27 mouse cellular contexts compared by ENCODE assay signal in the genomic region with DNA sequence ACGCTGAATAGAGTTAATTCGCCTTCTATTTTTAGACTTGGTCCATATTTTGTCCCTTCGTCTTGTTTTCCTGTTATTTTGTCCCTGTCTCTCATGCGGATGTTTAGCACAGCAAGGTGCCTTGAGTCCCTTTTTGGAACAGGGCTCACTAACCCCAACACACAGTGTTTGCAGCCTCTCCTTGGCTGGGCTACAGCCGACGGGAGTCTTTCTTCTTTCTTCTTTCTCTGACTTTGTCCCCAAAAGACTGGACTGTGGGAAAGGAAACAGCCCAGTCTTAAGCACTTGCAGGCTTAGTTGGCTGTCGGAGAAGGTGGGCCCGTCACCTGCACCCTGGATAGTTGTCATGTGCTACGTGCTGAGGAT.
A peak's percentile ranks its signal among the peaks of the same experiment; 100 is the strongest.
DNase-seq lines count a peak whose midpoint lies in the region; ATAC-seq and TF ChIP-seq lines count a peak whose summit lies in the region.
"Had no signal": no experiment of that assay in that cellular context is flagged by ENCODE, and none has a peak within 500 bp of the region (broad histone marks: within the 10 kb centered on the region; RNA-seq: fewer than 3 reads in every experiment).

No protein-coding gene starts in this region.

- H3K4me1 ChIP-seq in forebrain, embryonic 15.5 days: 0 out of 2 replicates have a peak, but pooled peaks cover 11% of the 10 kb centered on the region
- no peaks in the 10 kb centered on the region for H3K4me1 ChIP-seq in forebrain, embryonic 11.5 days (replicated peaks; ENCODE audit: control insufficient read depth, insufficient read depth, low read length)
- no peaks in the 10 kb centered on the region for H3K4me1 ChIP-seq in hindbrain, postnatal 0 days (ENCODE audit: insufficient read depth, low read length)
- H3K4me1 ChIP-seq: embryonic facial prominence, embryonic 10.5 days; embryonic facial prominence, embryonic 15.5 days; heart, embryonic 10.5 days; heart, embryonic 15.5 days; liver, embryonic 12.5 days had no signal

- WGBS in forebrain, embryonic 15.5 days: 38% methylated on average over 9 of the region's 9 CpGs
- 71% methylated on average over 9 of the region's 9 CpGs for WGBS in forebrain, embryonic 11.5 days
- WGBS in hindbrain, postnatal 0 days: 50% methylated on average over 9 of the region's 9 CpGs

- intact Hi-C loops in gastrocnemius, postnatal 14 days (cut with DNase I; ENCODE audit: low total_unique reads): no loop called here

- peak; percentile 67 for ATAC-seq in forebrain, embryonic 15.5 days (replicated peaks)
- no peak for ATAC-seq in forebrain, embryonic 11.5 days (replicated peaks; ENCODE audit: low FRiP score)
- ATAC-seq in hindbrain, postnatal 0 days: peak; percentile 70; the same call in 1 of the 2 replicates
- ATAC-seq: activated CD4-positive, CD25-positive, alpha-beta regulatory T cell, adult 4 months; inflammation-experienced regulatory T-cells, adult 6 months; liver, embryonic 12.5 days; liver, postnatal 0 days had no signal

- peak overlapping the region; percentile 52; the same call in 1 of the 2 replicates for H3K27ac ChIP-seq in forebrain, embryonic 15.5 days (replicated peaks)
- no peak overlapping the region for H3K27ac ChIP-seq in forebrain, embryonic 11.5 days (ENCODE audit: low read depth, low read length)
- H3K27ac ChIP-seq in layer of hippocampus, adult 2 months: peak overlapping the region; percentile 56
- peak overlapping the region; percentile 56; the same call in 1 of the 2 replicates for H3K27ac ChIP-seq in hindbrain, postnatal 0 days
- H3K27ac ChIP-seq: embryonic facial prominence, embryonic 10.5 days; embryonic facial prominence, embryonic 15.5 days; forebrain, embryonic 13.5 days; heart, embryonic 10.5 days; heart, embryonic 15.5 days; liver, embryonic 12.5 days; stomach, postnatal 0 days had no signal

- no peaks in the 10 kb centered on the region for H3K9me3 ChIP-seq in forebrain, embryonic 15.5 days
- H3K9me3 ChIP-seq in forebrain, embryonic 11.5 days (ENCODE audit: control insufficient read depth, low read length): no peaks in the 10 kb centered on the region
- no peaks in the 10 kb centered on the region for H3K9me3 ChIP-seq in hindbrain, postnatal 0 days (ENCODE audit: low read length)
- H3K9me3 ChIP-seq: embryonic facial prominence, embryonic 10.5 days; embryonic facial prominence, embryonic 15.5 days; forebrain, embryonic 13.5 days; heart, embryonic 10.5 days; heart, embryonic 15.5 days; liver, embryonic 12.5 days had no signal

- no peak overlapping the region for H3K4me3 ChIP-seq in forebrain, embryonic 15.5 days
- H3K4me3 ChIP-seq in forebrain, embryonic 11.5 days (ENCODE audit: low read depth, low read length): no peak overlapping the region
- H3K4me3 ChIP-seq in layer of hippocampus, adult 2 months: no peak overlapping the region
- H3K4me3 ChIP-seq in hindbrain, postnatal 0 days (ENCODE audit: low read length): no peak overlapping the region
- H3K4me3 ChIP-seq: embryonic facial prominence, embryonic 10.5 days; embryonic facial prominence, embryonic 15.5 days; forebrain, embryonic 13.5 days; heart, embryonic 10.5 days; heart, embryonic 15.5 days; liver, embryonic 12.5 days had no signal

- H3K27me3 ChIP-seq in forebrain, embryonic 15.5 days: no peaks in the 10 kb centered on the region
- no peaks in the 10 kb centered on the region for H3K27me3 ChIP-seq in forebrain, embryonic 11.5 days (ENCODE audit: control insufficient read depth, insufficient read depth, low read length)
- H3K27me3 ChIP-seq in hindbrain, postnatal 0 days (ENCODE audit: insufficient read depth, low read length): no peaks in the 10 kb centered on the region
- H3K27me3 ChIP-seq: embryonic facial prominence, embryonic 15.5 days; forebrain, embryonic 13.5 days; heart, embryonic 15.5 days; liver, embryonic 12.5 days had no signal

- no peak overlapping the region for H3K9ac ChIP-seq in forebrain, embryonic 15.5 days (replicated peaks)
- H3K9ac ChIP-seq in forebrain, embryonic 11.5 days (ENCODE audit: low read length): no peak overlapping the region
- no peak overlapping the region for H3K9ac ChIP-seq in hindbrain, postnatal 0 days (replicated peaks; ENCODE audit: low read length)
- H3K9ac ChIP-seq: embryonic facial prominence, embryonic 15.5 days; forebrain, embryonic 13.5 days; heart, embryonic 15.5 days; liver, embryonic 12.5 days; liver, postnatal 0 days had no signal

- no peak overlapping the region for H3K4me2 ChIP-seq in forebrain, embryonic 15.5 days (replicated peaks)
- H3K4me2 ChIP-seq in forebrain, embryonic 11.5 days (ENCODE audit: low read depth, low read length, severe bottlenecking): no peak overlapping the region
- H3K4me2 ChIP-seq in hindbrain, postnatal 0 days (ENCODE audit: low read depth, low read length): no peak overlapping the region
- H3K4me2 ChIP-seq: embryonic facial prominence, embryonic 15.5 days; forebrain, embryonic 13.5 days; heart, embryonic 15.5 days; liver, embryonic 12.5 days had no signal

- H3K36me3 ChIP-seq in forebrain, embryonic 15.5 days: no peaks in the 10 kb centered on the region
- no peaks in the 10 kb centered on the region for H3K36me3 ChIP-seq in forebrain, embryonic 11.5 days (ENCODE audit: control insufficient read depth, insufficient read depth, low read length)
- H3K36me3 ChIP-seq in hindbrain, postnatal 0 days (ENCODE audit: insufficient read depth, low read length): no peaks in the 10 kb centered on the region
- H3K36me3 ChIP-seq: embryonic facial prominence, embryonic 10.5 days; embryonic facial prominence, embryonic 15.5 days; heart, embryonic 10.5 days; heart, embryonic 15.5 days; liver, embryonic 12.5 days had no signal

- TF ChIP-seq CTCF in layer of hippocampus, adult 2 months (conservative IDR thresholded peaks at IDR 0.05): no peak
- TF ChIP-seq CTCF in hindbrain, postnatal 0 days (IDR thresholded peaks at IDR 0.05; ENCODE audit: low read depth): no peak

- no peak for DNase-seq in forebrain, embryonic 11.5 days (ENCODE audit: low spot score)
- no peak for DNase-seq in layer of hippocampus, adult 2 months (ENCODE audit: low spot score in 2 of 2)
- DNase-seq in layer of hippocampus, adult 9-11 months: no peak
- peak; percentile 22 for DNase-seq in brain, embryonic 18.5 days (ENCODE audit: low read depth, low spot score)
- peak; percentile 74 for DNase-seq in hindbrain, postnatal 0 days (ENCODE audit: low spot score)
- no peak for DNase-seq in gastrocnemius, postnatal 14 days
- DNase-seq in heart, adult 9 months (ENCODE audit: low spot score in 2 of 2): no peak
- DNase-seq: adrenal gland, adult 2 months; adrenal gland, postnatal 36 days; gastrocnemius, postnatal 10 days; heart, postnatal 36 days; kidney, adult 11 months; kidney, postnatal 25 days; liver, postnatal 0 days; right cerebral cortex, postnatal 4 days; thymus, adult 18-20 months; thymus, postnatal 36 days had no signal

Comparison
In these comparisons a context has a peak if more than half of its experiments do, and no peak if none do; other contexts are left out.
1. DNase-seq: peak in brain, embryonic 18.5 days (single experiment) and hindbrain, postnatal 0 days (single experiment); none in forebrain, embryonic 11.5 days (single experiment), layer of hippocampus, adult 2 months (0 of 2), layer of hippocampus, adult 9-11 months (single experiment), gastrocnemius, postnatal 14 days (single experiment) and heart, adult 9 months (0 of 2).